Mouse (Mus musculus) adrenal gland (tissue): ENCODE measurements around the gene Psd.

ENCODE experiments used
- intact Hi-C: fragments of 180-260 bp; cut with DNase I; formaldehyde crosslinking; loops from one replicate; pipeline ENCODE4 v1.15.1; 2025
- long read RNA-seq, 2 experiments: library from polyadenylated mRNA; unstranded; transcript quantifications; one replicate each; pipeline ENCODE4 v2.0.0; 2020; ENCODE audit warnings: borderline replicate concordance in 1 of 2; ENCODE audit not compliant: insufficient replicate concordance in 1 of 2

Psd gene
- long read RNA-seq, experiment 1, partial matches to known transcripts: 0 of 2 reads
- long read RNA-seq, experiment 1, other reads (novel, unspliced or antisense): 2 of 2 reads
- long read RNA-seq, experiment 2, partial matches to known transcripts: 0 of 1 reads
- long read RNA-seq, experiment 2, other reads (novel, unspliced or antisense): 1 of 1 reads

DNA sequence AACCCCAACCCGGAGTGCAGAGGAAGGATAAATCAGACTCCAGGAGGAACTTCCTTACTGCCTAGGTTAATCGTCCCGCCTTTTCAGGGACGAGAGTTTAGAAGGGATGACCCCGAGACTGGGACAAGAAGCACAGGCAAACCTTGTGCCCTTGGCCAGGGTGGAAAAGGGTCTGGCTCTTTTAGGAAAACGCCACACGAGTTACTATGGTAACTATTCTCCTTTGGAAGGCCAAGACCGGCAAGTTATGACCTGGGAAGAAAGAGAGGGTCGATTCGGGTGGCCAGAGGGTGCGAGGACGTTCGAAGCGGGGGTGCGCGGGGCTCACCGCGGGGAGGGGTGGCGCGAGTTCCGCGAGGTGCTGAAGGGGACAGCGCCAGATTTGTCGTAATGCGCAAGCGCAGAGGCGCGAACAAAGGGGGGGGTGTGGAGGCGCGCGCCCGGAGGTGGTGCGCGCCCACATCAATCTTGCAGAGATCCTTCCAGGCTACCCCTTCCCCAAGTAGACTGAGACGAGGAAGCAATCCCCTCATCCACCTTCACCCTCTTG, at the start of gene Psd:
Psd (minus strand) TSS at position 401 of the 550 bp plus-strand sequence.
- intact Hi-C loops: no loop called here

DNA sequence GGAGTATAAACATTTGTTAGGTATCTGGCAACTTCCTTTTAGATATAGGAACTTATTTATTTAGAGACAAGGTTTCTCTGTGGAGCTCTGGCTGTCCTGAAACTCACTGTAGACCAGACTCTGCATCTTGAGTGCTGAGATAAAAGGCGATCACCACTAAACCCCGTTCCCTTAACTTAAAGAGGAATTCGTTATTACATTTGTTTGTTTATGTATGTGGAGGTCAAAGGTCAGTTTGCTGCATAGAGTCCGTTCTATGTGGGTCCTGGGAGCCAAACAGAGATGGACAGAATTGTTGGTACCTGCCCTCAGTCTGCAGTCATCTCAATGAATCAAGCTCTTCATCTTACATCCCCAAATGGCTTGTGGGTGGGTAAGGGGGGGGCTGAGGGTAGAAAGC, 48.9 kb upstream of the Psd start:
- intact Hi-C loops: no loop called here

DNA sequence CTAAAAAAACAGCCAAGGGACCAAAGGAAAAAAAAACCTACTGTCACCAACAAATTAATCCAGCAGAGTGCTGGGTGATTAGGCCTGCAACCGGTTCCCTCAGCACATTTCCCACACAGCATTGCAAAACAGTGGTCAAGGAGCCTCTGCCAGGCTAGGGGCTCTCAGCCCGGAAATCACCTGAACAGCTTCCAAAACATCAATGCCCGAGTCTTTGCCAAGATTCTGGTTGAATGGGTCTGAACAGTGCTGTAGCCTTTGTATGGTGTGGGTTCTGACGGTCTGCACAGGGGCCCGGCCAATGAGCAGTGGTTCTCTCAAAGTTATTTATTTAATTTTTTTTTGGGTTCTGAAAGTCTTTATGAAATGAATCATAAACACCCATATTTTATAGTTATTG, 48.5 kb upstream of the Psd start:
- intact Hi-C loops: no loop called here

DNA sequence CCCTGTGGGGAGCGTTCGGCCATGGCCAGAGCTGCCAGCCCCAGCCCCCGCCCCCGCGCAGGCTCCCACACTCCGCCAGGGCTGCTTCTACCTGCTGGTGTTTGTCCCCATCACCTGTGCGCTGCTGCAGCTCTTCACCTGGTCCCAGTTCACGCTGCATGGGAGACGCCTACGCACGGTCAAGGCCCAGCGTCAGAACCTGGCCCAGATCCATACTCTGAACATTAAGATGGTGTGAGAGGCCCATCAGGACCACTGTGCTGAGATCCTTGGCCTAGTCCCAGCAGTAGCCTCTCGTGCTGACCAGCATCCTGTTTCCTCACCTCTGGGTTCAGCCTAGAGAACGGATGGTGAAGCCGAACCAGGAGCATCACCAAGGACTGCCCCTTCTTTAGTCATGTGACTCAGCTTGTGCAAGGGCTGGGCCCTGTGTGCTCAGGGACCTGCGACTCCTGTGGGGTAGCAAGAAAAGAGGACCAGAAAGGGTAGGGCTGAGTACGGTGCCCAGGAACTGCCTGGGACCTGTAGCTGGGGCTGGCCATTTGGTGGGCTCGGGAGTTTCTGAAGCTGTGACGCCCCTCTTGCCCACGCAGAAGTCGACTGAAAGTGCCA, 47.6 kb upstream of the Psd start:
- intact Hi-C loops: no loop called here

DNA sequence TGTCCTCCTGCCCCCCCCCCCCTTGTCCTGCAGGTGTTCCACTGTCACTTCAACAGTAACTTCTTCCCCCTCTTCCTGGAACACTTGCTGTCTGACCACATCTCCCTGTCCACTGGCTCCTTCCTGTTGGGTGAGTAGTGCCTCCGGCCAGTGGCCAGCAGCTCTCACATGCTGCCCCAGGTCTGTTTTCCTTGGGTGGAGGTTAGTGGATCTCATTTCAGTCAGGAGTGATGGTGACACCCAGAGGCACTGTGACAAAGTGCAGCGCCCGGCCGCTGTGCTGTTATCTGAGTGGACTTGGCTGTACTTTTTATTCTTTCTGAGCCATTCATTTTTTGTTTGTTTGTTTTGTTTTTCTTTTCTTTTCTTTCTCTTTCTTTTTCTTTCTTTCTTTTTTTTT, 42.2 kb upstream of the Psd start:
- intact Hi-C loops: loop anchor here (1.0 to 5.0 kb wide), 2 partner anchors 37 to 65 kb away; partner anchors contain the start of gene Nfkb2

DNA sequence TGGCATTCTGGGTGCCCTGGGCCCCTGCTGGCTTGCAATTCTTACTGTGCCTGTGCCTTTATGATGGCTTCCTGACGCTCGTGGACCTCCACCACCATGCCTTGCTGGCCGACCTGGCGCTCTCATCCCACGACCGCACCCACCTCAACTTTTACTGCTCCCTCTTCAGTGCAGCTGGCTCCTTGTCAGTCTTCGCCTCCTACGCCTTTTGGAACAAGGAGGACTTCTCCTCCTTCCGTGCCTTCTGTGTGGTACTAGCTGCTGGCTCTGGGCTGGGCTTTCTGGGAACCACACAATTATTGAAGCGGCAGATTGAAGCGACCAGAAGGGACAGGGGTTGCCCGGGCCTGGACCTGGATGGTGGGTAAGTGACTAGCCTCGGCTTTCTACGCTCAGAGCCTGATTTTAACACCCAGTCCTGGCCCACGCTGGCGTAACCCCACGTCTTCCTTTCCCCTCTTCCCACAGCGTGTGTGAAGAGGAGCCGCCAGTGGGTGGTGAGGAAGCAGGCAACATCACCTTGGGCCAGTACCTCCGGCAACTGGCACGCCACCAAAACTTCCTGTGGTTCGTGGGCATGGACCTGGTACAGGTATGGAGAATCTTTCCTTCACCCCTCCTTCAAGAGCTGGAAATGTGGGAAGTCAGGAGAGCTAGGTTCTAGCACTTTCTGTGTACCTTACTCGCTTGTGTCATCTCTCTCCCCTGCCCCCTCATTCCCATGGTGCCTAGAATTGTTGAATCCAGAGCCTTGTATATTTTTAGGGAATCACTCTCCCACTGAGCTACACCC, 41.0 kb upstream of the Psd start:
- intact Hi-C loops: loop anchor here (5.0 kb wide), 1 partner anchor 36 kb away; no protein-coding TSS in a partner anchor

DNA sequence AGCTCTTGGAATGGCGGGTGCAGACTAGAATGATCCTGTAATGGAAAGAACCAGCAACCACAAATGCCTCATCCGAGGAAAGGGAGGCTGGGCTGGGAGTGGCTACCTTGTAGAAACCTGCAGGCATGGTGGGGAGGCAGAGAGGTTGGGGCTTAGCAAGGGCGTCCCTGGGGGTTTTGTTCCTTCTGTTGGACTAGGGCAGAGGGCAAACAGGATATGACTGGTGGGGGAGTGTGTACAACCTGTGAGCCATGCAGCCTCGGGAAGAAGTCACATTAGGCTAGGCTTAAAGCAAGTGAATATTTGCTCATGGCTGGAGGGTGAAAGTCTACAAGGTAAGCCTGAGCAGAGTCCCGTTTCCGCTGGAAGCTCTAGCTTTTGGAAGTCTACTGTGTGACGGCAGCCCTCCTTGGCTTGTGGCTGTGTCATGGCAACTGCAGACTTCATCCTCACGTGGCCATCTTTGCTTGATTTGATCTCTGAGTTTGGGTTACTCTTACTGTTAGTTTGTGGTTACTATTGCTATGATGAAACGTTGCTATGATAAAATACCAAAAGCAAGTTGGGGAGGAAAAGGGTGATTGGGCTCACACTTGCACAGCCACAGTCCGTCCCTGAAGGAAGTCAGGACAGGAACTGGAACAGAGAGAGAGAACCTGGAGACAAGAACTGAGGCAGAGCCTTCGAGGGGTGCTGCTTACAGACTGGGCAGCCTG, 36.5 kb upstream of the Psd start:
- intact Hi-C loops: no loop called here

DNA sequence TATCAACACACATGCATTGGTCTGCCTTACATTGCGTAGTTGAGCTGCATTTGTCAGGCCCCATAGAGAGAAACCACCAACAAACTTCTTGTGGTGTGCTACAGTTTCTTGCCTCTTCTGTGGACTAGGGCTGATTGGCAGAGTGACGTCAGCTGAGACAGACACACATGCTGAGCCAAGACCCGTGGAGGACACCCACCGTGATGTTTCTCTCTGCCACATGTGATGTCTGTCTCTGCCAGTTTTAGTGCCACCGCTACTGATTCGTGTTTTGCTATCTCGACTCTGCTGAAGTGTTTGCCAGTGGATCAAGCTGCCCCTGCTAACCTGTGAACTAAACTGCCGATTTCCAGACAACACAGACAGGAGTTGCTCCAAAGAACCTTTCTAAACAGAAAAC, 35.1 kb upstream of the Psd start:
- intact Hi-C loops: no loop called here

DNA sequence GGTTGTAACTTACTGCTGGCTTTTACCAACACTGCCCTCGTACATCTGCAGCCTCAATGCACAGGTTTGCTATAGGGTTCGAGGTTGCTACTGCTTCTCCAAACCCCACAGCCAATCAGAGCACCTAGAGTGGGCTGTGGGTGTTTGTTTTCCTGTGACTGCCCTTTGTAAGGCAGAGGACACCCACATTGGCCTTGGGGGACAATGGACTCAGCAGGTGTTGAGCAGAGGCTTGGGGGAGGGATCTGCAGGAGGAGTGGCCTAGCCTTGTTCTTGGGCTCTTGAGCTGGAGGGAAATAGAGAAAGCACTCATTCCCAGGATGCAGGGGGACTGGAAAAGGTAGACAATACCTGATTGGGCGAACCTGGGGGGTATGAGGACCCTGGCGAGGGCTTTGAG, 31.4 kb upstream of the Psd start:
- intact Hi-C loops: no loop called here

DNA sequence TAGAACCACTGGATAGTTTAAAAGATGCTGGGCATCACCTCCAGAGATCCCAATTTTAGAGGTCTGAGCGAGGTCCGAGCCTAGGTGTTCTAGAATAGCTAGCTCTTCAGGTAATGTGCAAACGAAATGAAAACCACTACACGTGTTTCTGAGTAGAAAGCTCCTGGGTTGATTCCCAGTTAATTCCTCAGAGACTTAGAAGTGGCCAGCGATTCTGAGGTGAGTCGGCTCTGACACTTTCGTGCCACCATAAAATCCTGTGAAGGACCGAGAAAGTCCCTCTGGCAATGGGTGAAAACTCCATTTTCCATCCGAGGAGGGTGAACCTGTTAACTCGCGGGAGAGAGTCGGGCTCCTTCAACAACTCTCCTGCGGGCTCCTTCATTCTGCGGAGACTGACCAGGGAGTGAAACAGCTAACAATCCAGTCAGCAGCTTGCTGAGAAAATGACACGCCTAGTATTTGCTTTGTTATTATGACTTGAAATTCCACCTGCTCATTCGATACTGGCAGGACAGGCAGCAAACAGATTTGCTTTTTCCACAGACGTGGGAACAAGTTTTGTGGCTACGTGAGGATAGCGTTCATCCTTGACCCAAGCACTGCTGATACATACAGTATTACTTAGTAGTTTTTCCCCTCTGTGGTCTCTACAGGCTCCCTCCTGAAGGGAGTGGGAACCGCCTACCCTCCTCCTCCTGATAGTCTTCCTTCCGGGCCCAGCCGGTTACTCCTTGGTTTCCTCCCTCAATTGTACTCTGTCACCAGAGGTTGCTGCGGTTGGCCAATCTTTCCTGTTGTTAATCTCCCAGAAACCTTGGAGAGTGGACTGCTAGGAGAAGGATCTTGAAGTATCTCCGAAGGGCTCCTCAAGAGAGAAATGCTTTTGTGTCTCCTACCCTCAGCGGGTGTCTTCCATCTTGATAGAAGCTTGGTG, 30.7 kb upstream of the Psd start:
- intact Hi-C loops: no loop called here

DNA sequence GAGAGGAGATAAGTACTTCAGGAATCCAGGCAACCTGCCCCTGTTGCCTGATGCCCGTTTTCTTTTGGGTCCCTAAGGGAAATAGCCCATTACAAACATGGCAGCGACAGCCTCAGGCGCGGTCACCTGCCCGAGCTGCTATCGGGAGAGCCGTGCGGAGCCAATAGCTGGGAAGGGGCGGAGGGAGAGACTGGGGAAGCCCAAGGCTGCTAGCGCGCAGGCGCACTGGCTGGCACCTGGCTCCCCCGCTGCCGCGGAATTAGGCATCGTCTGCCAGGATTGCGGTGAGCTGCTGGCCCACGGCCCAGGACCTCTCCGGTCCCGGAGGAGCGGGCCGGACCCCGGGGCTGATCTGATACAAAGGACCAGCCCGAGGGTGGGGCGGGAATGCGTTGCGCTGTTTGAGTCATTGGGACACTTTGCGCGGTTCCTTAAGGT, 29.8 kb upstream of the Psd start:
- intact Hi-C loops: no loop called here

DNA sequence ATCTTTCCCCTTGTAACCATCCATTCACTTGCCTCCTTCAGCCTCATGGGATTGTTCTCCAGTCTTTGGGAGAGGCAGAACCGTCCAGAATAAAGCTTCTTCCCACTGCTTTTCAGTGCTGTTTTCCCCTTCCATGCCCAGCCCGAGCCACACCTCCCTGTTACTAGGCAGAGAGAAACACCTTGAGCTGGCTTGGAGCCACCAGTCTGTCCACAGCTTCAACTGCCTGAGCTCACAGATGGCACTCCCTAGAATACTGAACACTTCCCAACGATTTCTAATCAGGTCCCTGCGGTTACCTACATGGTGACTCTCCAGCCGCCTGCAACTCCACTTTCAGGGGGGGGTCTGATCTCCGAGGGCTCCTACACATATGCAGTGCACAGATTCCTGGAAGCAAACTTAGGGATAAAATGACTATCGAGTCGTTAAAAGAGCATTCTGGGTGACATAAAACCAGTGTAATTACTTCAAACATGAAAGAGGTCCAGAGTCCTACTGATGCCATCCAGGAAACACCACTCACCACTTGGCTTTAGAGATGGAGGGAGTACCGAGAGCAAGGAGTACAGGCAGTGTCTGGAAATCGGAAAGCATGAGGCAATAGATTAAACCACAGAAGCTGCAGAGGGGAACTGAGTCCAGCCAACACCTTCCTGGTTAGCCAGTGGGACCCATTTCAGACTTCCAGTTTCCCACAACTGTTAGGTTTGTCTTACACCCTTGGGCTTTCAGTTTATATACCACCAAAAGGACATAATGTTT, 23.4 kb upstream of the Psd start, which contains the start of gene 2310034G01Rik:
2310034G01Rik (minus strand) TSS at position 135 of the 765 bp plus-strand sequence.
- intact Hi-C loops: no loop called here

DNA sequence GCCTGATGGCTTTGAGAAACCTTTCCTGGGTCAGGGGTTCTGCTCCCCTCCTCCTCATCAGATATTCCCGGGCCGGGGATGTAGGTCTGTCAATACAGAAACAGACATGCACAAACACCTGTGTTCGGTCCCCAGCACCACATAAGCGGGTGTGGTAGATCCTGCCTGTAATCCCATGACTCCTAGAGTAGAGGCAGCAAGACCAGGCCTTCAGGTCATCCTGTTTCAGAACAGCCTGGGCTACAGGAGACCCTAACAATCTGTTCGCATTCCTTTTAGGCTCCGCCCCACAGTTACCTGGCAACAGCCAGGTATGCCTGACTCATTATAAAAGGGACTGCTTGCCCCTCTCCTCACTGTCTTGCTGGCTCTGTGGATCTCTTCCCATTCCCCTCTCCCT, 22.6 kb upstream of the Psd start:
- intact Hi-C loops: loop anchor here (5.0 kb wide), 1 partner anchor 33 kb away; no protein-coding TSS in a partner anchor

DNA sequence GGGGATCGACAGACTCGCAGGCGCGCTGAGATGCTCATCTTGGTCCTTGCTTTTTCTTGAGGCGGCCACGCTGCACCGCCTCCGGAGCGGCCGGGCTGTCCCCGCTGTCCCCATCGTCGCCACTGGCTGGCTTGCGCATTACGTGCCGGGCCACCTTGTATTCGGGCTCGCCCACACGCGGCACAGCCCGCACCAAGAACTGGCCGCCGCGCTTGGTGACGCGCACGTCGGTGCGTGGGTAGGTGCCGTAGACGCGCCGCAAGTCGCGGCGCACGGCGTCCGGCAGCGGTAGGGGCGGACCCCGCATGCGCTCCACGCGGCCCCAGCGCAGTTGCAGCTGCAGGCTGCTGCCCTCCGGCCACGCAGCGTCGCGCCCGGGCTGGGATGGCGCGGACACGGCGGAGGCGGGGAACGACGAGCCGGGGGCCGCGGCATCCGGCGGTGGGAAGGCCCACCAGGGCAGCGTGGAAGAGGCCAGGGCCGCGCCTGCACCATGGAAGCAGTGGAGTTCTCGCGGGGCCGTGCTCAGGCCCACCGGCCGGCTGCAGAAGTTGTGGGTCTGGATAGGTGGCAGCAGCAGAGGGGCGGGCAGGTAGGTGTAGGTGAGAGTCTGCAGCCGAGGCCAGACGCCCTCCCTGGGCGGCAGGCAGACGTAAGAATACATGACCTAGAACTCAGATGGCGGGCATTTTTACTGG, 22.0 kb upstream of the Psd start:
- intact Hi-C loops: loop anchor here (5.0 kb wide), 1 partner anchor 33 kb away; no protein-coding TSS in a partner anchor

DNA sequence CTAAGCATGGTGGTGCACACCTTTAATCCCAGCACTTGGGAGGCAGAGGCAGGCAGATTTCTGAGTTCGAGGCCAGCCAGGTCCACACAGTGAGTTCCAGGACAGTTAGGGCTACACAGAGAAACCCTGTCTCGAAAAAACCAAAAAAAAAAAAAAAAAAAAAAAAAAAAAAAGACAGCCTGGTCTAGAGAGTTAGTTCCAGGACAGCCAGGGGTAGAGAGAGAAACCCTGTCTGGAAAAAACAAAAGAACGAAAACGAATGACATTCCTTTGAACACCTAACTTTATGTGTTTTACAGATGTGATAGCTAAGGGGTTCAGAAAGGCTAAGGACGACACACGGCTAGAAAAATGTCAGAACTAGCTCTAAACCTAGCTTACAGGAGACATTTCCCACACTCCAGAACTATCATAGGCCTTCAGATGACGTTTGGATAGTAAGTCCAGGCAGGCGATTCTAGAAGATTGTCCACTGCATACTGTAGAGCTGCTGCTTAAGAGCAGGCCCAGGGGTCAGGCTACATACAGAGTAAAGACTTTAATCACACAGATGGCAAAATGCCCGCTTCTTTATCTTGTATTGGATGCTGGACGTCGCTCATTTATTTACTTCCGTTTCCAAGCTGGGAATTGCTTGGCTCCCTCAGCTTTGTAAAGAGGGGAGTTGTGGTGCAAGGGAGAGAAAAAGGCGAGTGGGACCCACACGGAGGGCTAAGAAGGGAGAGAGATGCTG, 21.1 kb upstream of the Psd start:
- intact Hi-C loops: loop anchor here (5.0 kb wide), 1 partner anchor 34 kb away; no protein-coding TSS in a partner anchor

DNA sequence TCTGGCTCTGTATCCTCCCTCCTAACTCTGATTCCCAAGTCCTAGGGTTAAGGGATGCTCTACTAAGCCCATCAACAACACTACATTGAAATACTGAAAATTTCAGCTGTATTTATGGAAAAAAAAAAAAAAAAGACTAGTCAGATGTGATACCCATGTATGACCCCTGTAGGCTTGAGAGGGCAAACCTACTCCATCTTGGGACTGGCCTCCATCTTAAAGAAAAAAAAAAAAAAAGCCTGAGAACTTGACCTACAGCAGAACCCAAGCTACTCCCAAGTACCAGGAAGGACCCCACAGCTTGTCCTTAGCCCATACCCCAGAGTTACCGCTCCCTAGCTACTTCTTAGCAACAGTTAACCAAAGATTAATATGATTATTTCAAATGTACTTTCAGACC, 20.2 kb upstream of the Psd start:
- intact Hi-C loops: loop anchor here (5.0 kb wide), 1 partner anchor 35 kb away; no protein-coding TSS in a partner anchor

DNA sequence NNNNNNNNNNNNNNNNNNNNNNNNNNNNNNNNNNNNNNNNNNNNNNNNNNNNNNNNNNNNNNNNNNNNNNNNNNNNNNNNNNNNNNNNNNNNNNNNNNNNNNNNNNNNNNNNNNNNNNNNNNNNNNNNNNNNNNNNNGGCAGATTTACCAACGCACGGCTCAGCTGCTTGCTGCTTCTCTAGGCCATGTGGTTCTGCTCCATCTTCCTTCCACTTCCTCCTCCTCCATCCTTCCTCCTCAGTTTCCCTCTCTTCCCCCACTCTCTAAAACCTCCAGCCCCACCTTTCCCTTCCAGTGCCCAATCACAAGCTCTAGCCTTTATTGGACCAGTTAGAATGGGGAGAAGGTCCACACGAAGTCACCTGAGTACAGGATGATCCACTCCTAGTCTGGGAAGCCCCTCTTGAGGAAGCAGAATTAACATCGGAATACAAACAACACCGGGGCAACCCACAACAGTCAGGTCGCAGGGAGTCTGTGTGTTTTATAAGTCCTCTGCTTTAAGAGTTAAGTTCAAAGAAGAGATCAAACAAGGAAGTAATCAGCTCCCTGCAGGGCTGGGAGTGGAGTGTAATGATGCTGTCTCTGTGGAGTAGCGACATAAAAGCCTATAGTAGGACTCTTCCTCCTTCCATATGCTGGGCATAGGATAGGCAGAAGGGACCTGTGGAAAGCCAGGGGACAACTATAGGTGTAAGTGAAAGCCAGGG, 17.9 kb upstream of the Psd start:
- intact Hi-C loops: loop anchor here (5.0 kb wide), 1 partner anchor 37 kb away; no protein-coding TSS in a partner anchor
